Mouse (Mus musculus) midbrain, embryonic 10.5 days (tissue): Measurements from ENCODE around the gene Entpd3. TPM values are rescaled to one million over a fixed set of nuclear protein-coding genes. Genes with fewer than 3 reads are reported as not detected.

Experiments
- polyA plus RNA-seq: library from polyadenylated mRNA; unstranded; fragments of >200 nt; fragmentation: Nextera tagmentation; extraction: Ambion mirVana; gene quantifications from 2 replicates; pipeline ENCODE4 v1.2.1, GENCODE M21; 2016

Entpd3 gene
- polyA plus RNA-seq, 1 experiment from 2014 or later = 0.06 TPM

Other genes with a start within 250 kb of the Entpd3 start
- gene Myrip, start 238.3 kb upstream of the Entpd3 start, polyA plus RNA-seq = 0.43 and 0.79 TPM in 2 replicates
- gene Eif1b, start 47.6 kb upstream of the Entpd3 start, polyA plus RNA-seq = 262 and 267 TPM in 2 replicates
- 691 and 854 TPM in 2 replicates for gene Rpl14, start 31.6 kb downstream of the Entpd3 start, polyA plus RNA-seq